Mouse (Mus musculus) heart, embryonic 11.5 days (tissue): ENCODE data around the gene Car5b. TPM values are rescaled to one million over a fixed set of nuclear protein-coding genes. Genes with fewer than 3 reads are reported as not detected.

Source experiments
- ATAC-seq: fragments of 200-750 bp; cut with Nextera tagmentation; replicated peaks from 2 replicates; pipeline ENCODE4 v1.8.0; 2017; ENCODE audit warnings: moderate library complexity; ENCODE audit not compliant: insufficient number of reproducible peaks, low FRiP score, low TSS enrichment
- H3K27ac ChIP-seq: fragments of 300-500 bp; sonication (generic); 2 replicates; pipeline ENCODE4 v1.5.1; 2014; ENCODE audit warnings: mild to moderate bottlenecking, low read depth, low read length
- H3K27me3 ChIP-seq: fragments of 300-500 bp; sonication (generic); 2 replicates; pipeline ENCODE4 v1.6.1; 2014; ENCODE audit warnings: mild to moderate bottlenecking, low read length, mixed read lengths; ENCODE audit not compliant: control insufficient read depth, insufficient read depth
- H3K36me3 ChIP-seq: fragments of 300-500 bp; sonication (generic); 2 replicates; pipeline ENCODE4 v1.6.1; 2014; ENCODE audit warnings: mild to moderate bottlenecking, low read length, moderate library complexity, mixed read lengths; ENCODE audit not compliant: control insufficient read depth, insufficient read depth
- H3K4me1 ChIP-seq: fragments of 300-500 bp; sonication (generic); 2 replicates; pipeline ENCODE4 v1.6.1; 2014; ENCODE audit warnings: low read length; ENCODE audit not compliant: control insufficient read depth, insufficient read depth
- H3K4me2 ChIP-seq: fragments of 300-500 bp; sonication (generic); 2 replicates; pipeline ENCODE4 v1.6.1; 2014; ENCODE audit warnings: mild to moderate bottlenecking, moderate library complexity
- H3K4me3 ChIP-seq: fragments of 300-500 bp; sonication (generic); 2 replicates; pipeline ENCODE4 v1.5.1; 2014; ENCODE audit warnings: low read depth, low read length
- H3K9ac ChIP-seq: fragments of 300-500 bp; sonication (generic); 2 replicates; pipeline ENCODE4 v1.6.1; 2014; ENCODE audit warnings: mild to moderate bottlenecking, low read depth, low read length, moderate library complexity
- H3K9me3 ChIP-seq: fragments of 300-500 bp; sonication (generic); replicated peaks from 2 replicates; pipeline ENCODE4 v1.6.1; 2016; ENCODE audit warnings: low read length; ENCODE audit not compliant: control insufficient read depth
- WGBS: fragments of 180-500 bp; shearing (Covaris S2); extraction: QIAGEN DNeasy Blood & Tissue Kit; methylation state at CpG from one replicate; pipeline ENCODE4 v1.1.7; 2014; ENCODE audit not compliant: insufficient replicate concordance; 5-methylcytosine and 5-hydroxymethylcytosine counted together
- polyA plus RNA-seq: library from polyadenylated mRNA; unstranded; fragments of >200 nt; fragmentation: Nextera tagmentation; extraction: Ambion mirVana; gene quantifications from 2 replicates; pipeline ENCODE4 v1.2.1, GENCODE M21; 2014

The Car5b gene
- 0.08 and 0.11 TPM in 2 replicates for polyA plus RNA-seq

GRCm38 (mm10) chrX:164027607-164028289, at the start of gene Car5b:
Car5b (minus strand) TSS chrX:164027997.
- no peaks in the 10 kb centered on the region for H3K36me3 ChIP-seq
- 15% methylated on average over 20 of the region's 22 CpGs for WGBS
- no peak within 1 kb of the TSS for H3K9ac ChIP-seq
- H3K4me2 ChIP-seq, result peak within 1 kb of the TSS; percentile 63
- H3K4me3 ChIP-seq, result peak within 1 kb of the TSS; percentile 29
- no peaks in the 10 kb centered on the region for H3K27me3 ChIP-seq
- ATAC-seq, result peak; percentile 98
- H3K9me3 ChIP-seq, result no peaks in the 10 kb centered on the region
- no peak within 1 kb of the TSS for H3K27ac ChIP-seq
- H3K4me1 ChIP-seq, result no peaks in the 10 kb centered on the region

DNA sequence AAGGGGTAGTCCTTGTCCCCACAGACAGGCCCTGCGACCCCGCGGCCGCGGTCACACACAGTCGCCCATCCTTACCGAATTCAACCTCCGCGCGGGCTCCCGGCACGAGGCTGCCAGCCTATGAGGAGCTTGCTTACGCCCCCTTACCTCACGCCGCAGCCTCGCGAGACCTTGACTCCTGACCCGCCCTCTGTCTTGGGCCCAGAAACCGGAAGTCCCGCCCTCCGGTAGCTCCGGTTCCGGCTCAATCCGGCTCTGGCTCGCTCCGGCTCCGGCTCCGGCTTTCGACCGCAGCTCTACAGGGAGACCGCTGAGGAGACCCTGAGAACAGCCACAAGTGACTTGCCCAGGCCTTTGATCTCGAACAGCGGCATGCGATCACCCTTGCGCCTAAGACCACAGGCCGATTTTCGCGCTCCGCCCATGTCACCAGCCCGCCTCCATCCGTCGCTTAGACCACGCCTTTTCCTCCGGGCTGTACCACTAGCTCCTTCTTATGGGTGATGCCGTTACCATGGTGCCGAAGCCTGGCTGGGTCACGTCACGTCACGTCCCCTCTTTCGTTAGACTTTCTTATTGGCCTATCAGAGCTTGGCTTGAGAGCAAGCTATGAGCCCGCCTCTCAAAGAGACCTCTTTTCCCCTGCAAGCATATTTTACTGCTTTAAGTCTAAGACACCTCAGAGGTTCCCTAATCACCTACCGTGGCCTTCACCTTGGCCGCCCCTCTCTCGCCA, 48.4 kb upstream of the Car5b start, which contains the start of gene Siah1b:
Gene Siah1b (minus strand): TSS at position 454 of the 736 bp plus-strand sequence.
- peak within 1 kb of the TSS; percentile 79 for H3K27ac ChIP-seq
- H3K9ac ChIP-seq, result peak within 1 kb of the TSS; percentile 81
- H3K4me3 ChIP-seq, result peak within 1 kb of the TSS; percentile 58
- H3K4me1 ChIP-seq, result no peaks in the 10 kb centered on the region
- H3K9me3 ChIP-seq, result no peaks in the 10 kb centered on the region
- peak; percentile 98 for ATAC-seq
- WGBS, result 12% methylated on average over 54 of the region's 54 CpGs
- peak within 1 kb of the TSS; percentile 73 for H3K4me2 ChIP-seq
- no peaks in the 10 kb centered on the region for H3K27me3 ChIP-seq
- H3K36me3 ChIP-seq, result no peaks in the 10 kb centered on the region

- Histone ChIP-seq H3K9me3 (no peaks in the 10 kb centered on the region), H3K27me3 (no peaks in the 10 kb centered on the region), H3K9ac (no peak overlapping the region), H3K27ac (no peak overlapping the region), H3K36me3 (no peaks in the 10 kb centered on the region), H3K4me2 (no peak overlapping the region), H3K4me1 (no peaks in the 10 kb centered on the region), H3K4me3 (no peak overlapping the region)
- WGBS, result 87% methylated on average over 4 of the region's 4 CpGs
- ATAC-seq, result no peak
Observed at GRCm38 (mm10) chrX:164068968-164069367, 41.2 kb upstream of the Car5b start.

- Histone ChIP-seq H3K4me1 (no peaks in the 10 kb centered on the region), H3K4me2 (no peak overlapping the region), H3K36me3 (no peaks in the 10 kb centered on the region), H3K27ac (no peak overlapping the region), H3K4me3 (no peak overlapping the region), H3K9ac (no peak overlapping the region), H3K27me3 (no peaks in the 10 kb centered on the region), H3K9me3 (no peaks in the 10 kb centered on the region)
- no peak for ATAC-seq
- 12% methylated on average over 2 of the region's 2 CpGs for WGBS
Observed at GRCm38 (mm10) chrX:164066185-164066584, 38.4 kb upstream of the Car5b start.

GRCm38 (mm10) chrX:164059070-164059469, 31.3 kb upstream of the Car5b start:
- Histone ChIP-seq H3K27me3 (no peaks in the 10 kb centered on the region), H3K9me3 (no peaks in the 10 kb centered on the region), H3K36me3 (no peaks in the 10 kb centered on the region), H3K9ac (no peak overlapping the region), H3K4me2 (no peak overlapping the region), H3K4me3 (no peak overlapping the region), H3K4me1 (no peaks in the 10 kb centered on the region), H3K27ac (no peak overlapping the region)
- WGBS, result 63% methylated on average over 4 of the region's 4 CpGs
- no peak for ATAC-seq

GRCm38 (mm10) chrX:164058523-164058922, 30.7 kb upstream of the Car5b start:
- Histone ChIP-seq H3K4me3 (no peak overlapping the region), H3K9ac (no peak overlapping the region), H3K36me3 (no peaks in the 10 kb centered on the region), H3K27me3 (no peaks in the 10 kb centered on the region), H3K27ac (no peak overlapping the region), H3K4me1 (no peaks in the 10 kb centered on the region), H3K4me2 (no peak overlapping the region), H3K9me3 (no peaks in the 10 kb centered on the region)
- no peak for ATAC-seq
- WGBS, result 72% methylated on average over 3 of the region's 3 CpGs

GRCm38 (mm10) chrX:164055726-164056125, 27.9 kb upstream of the Car5b start:
- Histone ChIP-seq H3K4me2 (no peak overlapping the region), H3K9me3 (no peaks in the 10 kb centered on the region), H3K27me3 (no peaks in the 10 kb centered on the region), H3K4me3 (no peak overlapping the region), H3K36me3 (no peaks in the 10 kb centered on the region), H3K4me1 (no peaks in the 10 kb centered on the region), H3K9ac (no peak overlapping the region), H3K27ac (no peak overlapping the region)
- WGBS, result 62% methylated on average over 4 of the region's 4 CpGs
- ATAC-seq, result no peak

DNA sequence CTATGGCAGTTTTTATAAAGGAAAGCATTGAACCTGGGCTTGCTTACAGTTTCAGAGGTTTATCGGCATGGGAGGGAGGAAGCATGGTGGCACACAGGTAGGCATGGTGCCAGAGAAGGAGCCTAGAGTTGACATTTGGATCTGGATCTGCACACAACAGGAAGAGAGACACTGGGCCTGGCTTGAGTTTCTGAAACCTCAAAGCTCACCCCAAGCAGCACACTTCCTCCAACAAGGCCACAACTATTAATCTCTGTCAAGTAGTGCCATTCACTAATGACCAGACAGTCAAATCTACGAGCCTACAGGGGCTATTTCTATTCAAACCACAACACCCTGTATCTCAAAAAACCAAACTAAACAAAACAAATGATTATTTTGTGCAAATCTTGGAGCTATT, 18.9 kb upstream of the Car5b start:
- Histone ChIP-seq H3K4me2 (no peak overlapping the region), H3K27me3 (no peaks in the 10 kb centered on the region), H3K9me3 (no peaks in the 10 kb centered on the region), H3K4me3 (no peak overlapping the region), H3K9ac (no peak overlapping the region), H3K36me3 (no peaks in the 10 kb centered on the region), H3K27ac (no peak overlapping the region), H3K4me1 (no peaks in the 10 kb centered on the region)
- WGBS, result 70% methylated on average over 2 of the region's 2 CpGs
- no peak for ATAC-seq
